Mouse (Mus musculus): ENCODE results near the gene Myl10. TPM values are rescaled to one million over a fixed set of nuclear protein-coding genes. Genes with fewer than 3 reads are reported as not detected.

Gene Myl10
- total and polyA plus RNA-seq, 2 experiments = not detected

- WGBS = 82% methylated on average over 9 of the region's 9 CpGs
- no peak overlapping the region for H3K27ac ChIP-seq (replicated peaks; ENCODE audit: insufficient read depth, low read depth, low read length)
Measured at GRCm38 (mm10) chr5:136697618-136698017, 4.7 kb downstream of the Myl10 start.

GRCm38 (mm10) chr5:136702159-136702725, 9.3 kb downstream of the Myl10 start:
- no peak for DNase-seq (ENCODE audit: extremely low read depth, low read depth, low spot score)
- no peaks in the 10 kb centered on the region for H3K79me2 ChIP-seq (ENCODE audit: control insufficient read depth, insufficient read depth, low read length)
- TF ChIP-seq POLR2A (IDR thresholded peaks at IDR 0.05; ENCODE audit: extremely low read depth, insufficient read depth, low read length) (no peak), CTCF (IDR thresholded peaks at IDR 0.05; ENCODE audit: low read depth, low read length) (no peak)
- H3K36me3 ChIP-seq (ENCODE audit: control insufficient read depth, insufficient read depth, low read length) = no peaks in the 10 kb centered on the region
- no peaks in the 10 kb centered on the region for H3K4me1 ChIP-seq (ENCODE audit: control insufficient read depth, insufficient read depth, low read length)
- H3K4me3 ChIP-seq (ENCODE audit: insufficient read depth, low read depth, low read length) = no peak overlapping the region
- WGBS = 30% methylated on average over 3 of the region's 3 CpGs
- H3K27ac ChIP-seq (replicated peaks; ENCODE audit: insufficient read depth, low read depth, low read length) = no peak overlapping the region
- H3K9ac ChIP-seq (ENCODE audit: low read depth, low read length) = no peak overlapping the region
- H3K27me3 ChIP-seq (ENCODE audit: control insufficient read depth, insufficient read depth, low read length) = no peaks in the 10 kb centered on the region

More at GRCm38 (mm10) chr5:136697618-136698017, 4.7 kb downstream of the Myl10 start:
- DNase-seq (ENCODE audit: extremely low read depth, low read depth, low spot score) = no peak
- Histone ChIP-seq H3K79me2 (ENCODE audit: control insufficient read depth, insufficient read depth, low read length) (no peaks in the 10 kb centered on the region), H3K36me3 (ENCODE audit: control insufficient read depth, insufficient read depth, low read length) (no peaks in the 10 kb centered on the region), H3K4me1 (ENCODE audit: control insufficient read depth, insufficient read depth, low read length) (no peaks in the 10 kb centered on the region), H3K27me3 (ENCODE audit: control insufficient read depth, insufficient read depth, low read length) (no peaks in the 10 kb centered on the region), H3K9ac (ENCODE audit: low read depth, low read length) (no peak overlapping the region), H3K4me3 (ENCODE audit: insufficient read depth, low read depth, low read length) (no peak overlapping the region)
- TF ChIP-seq CTCF (IDR thresholded peaks at IDR 0.05; ENCODE audit: low read depth, low read length) = no peak
- no peak for TF ChIP-seq POLR2A (IDR thresholded peaks at IDR 0.05; ENCODE audit: extremely low read depth, insufficient read depth, low read length)

- TF ChIP-seq CTCF (IDR thresholded peaks at IDR 0.05; ENCODE audit: low read depth, low read length) (peak; percentile 82), POLR2A (IDR thresholded peaks at IDR 0.05; ENCODE audit: extremely low read depth, insufficient read depth, low read length) (no peak)
- WGBS = 32% methylated on average over 3 of the region's 3 CpGs
- Histone ChIP-seq H3K4me3 (ENCODE audit: insufficient read depth, low read depth, low read length) (no peak overlapping the region), H3K79me2 (ENCODE audit: control insufficient read depth, insufficient read depth, low read length) (no peaks in the 10 kb centered on the region), H3K27me3 (ENCODE audit: control insufficient read depth, insufficient read depth, low read length) (no peaks in the 10 kb centered on the region), H3K36me3 (ENCODE audit: control insufficient read depth, insufficient read depth, low read length) (no peaks in the 10 kb centered on the region), H3K27ac (replicated peaks; ENCODE audit: insufficient read depth, low read depth, low read length) (no peak overlapping the region), H3K9ac (ENCODE audit: low read depth, low read length) (no peak overlapping the region), H3K4me1 (ENCODE audit: control insufficient read depth, insufficient read depth, low read length) (no peaks in the 10 kb centered on the region)
- peak; percentile 33 for DNase-seq (ENCODE audit: extremely low read depth, low read depth, low spot score)
Measured at GRCm38 (mm10) chr5:136703751-136704150, 10.8 kb downstream of the Myl10 start.

GRCm38 (mm10) chr5:136704151-136704550, 11.2 kb downstream of the Myl10 start:
- WGBS = 90% methylated on average over 8 of the region's 8 CpGs

GRCm38 (mm10) chr5:136705532-136705931, 12.6 kb downstream of the Myl10 start:
- Histone ChIP-seq H3K27me3 (ENCODE audit: control insufficient read depth, insufficient read depth, low read length) (no peaks in the 10 kb centered on the region), H3K36me3 (ENCODE audit: control insufficient read depth, insufficient read depth, low read length) (no peaks in the 10 kb centered on the region), H3K9ac (ENCODE audit: low read depth, low read length) (no peak overlapping the region), H3K79me2 (ENCODE audit: control insufficient read depth, insufficient read depth, low read length) (no peaks in the 10 kb centered on the region), H3K4me3 (ENCODE audit: insufficient read depth, low read depth, low read length) (no peak overlapping the region), H3K4me1 (ENCODE audit: control insufficient read depth, insufficient read depth, low read length) (no peaks in the 10 kb centered on the region), H3K27ac (replicated peaks; ENCODE audit: insufficient read depth, low read depth, low read length) (no peak overlapping the region)
- TF ChIP-seq POLR2A (IDR thresholded peaks at IDR 0.05; ENCODE audit: extremely low read depth, insufficient read depth, low read length) (no peak), CTCF (IDR thresholded peaks at IDR 0.05; ENCODE audit: low read depth, low read length) (peak; percentile 27; the same call in 1 of the 2 replicates)
- DNase-seq (ENCODE audit: extremely low read depth, low read depth, low spot score) = no peak
- WGBS = 96% methylated on average over 3 of the region's 3 CpGs

More at GRCm38 (mm10) chr5:136704151-136704550, 11.2 kb downstream of the Myl10 start:
- Histone ChIP-seq H3K9ac (ENCODE audit: low read depth, low read length) (no peak overlapping the region), H3K4me1 (ENCODE audit: control insufficient read depth, insufficient read depth, low read length) (no peaks in the 10 kb centered on the region), H3K36me3 (ENCODE audit: control insufficient read depth, insufficient read depth, low read length) (no peaks in the 10 kb centered on the region), H3K27ac (replicated peaks; ENCODE audit: insufficient read depth, low read depth, low read length) (no peak overlapping the region), H3K27me3 (ENCODE audit: control insufficient read depth, insufficient read depth, low read length) (no peaks in the 10 kb centered on the region), H3K4me3 (ENCODE audit: insufficient read depth, low read depth, low read length) (no peak overlapping the region), H3K79me2 (ENCODE audit: control insufficient read depth, insufficient read depth, low read length) (no peaks in the 10 kb centered on the region)
- no peak for TF ChIP-seq POLR2A (IDR thresholded peaks at IDR 0.05; ENCODE audit: extremely low read depth, insufficient read depth, low read length)
- TF ChIP-seq CTCF (IDR thresholded peaks at IDR 0.05; ENCODE audit: low read depth, low read length) = no peak
- no peak for DNase-seq (ENCODE audit: extremely low read depth, low read depth, low spot score)

GRCm38 (mm10) chr5:136706803-136707202, 13.9 kb downstream of the Myl10 start:
- no peak overlapping the region for H3K4me3 ChIP-seq (ENCODE audit: insufficient read depth, low read depth, low read length)
- no peaks in the 10 kb centered on the region for H3K27me3 ChIP-seq (ENCODE audit: control insufficient read depth, insufficient read depth, low read length)
- no peaks in the 10 kb centered on the region for H3K79me2 ChIP-seq (ENCODE audit: control insufficient read depth, insufficient read depth, low read length)
- H3K4me1 ChIP-seq (ENCODE audit: control insufficient read depth, insufficient read depth, low read length) = no peaks in the 10 kb centered on the region
- WGBS = 4% methylated on average over 9 of the region's 9 CpGs
- DNase-seq (ENCODE audit: extremely low read depth, low read depth, low spot score) = peak; percentile 26
- no peak overlapping the region for H3K27ac ChIP-seq (replicated peaks; ENCODE audit: insufficient read depth, low read depth, low read length)
- no peak overlapping the region for H3K9ac ChIP-seq (ENCODE audit: low read depth, low read length)
- H3K36me3 ChIP-seq (ENCODE audit: control insufficient read depth, insufficient read depth, low read length) = no peaks in the 10 kb centered on the region
- peak; percentile 75 for TF ChIP-seq CTCF (IDR thresholded peaks at IDR 0.05; ENCODE audit: low read depth, low read length)
- TF ChIP-seq POLR2A (IDR thresholded peaks at IDR 0.05; ENCODE audit: extremely low read depth, insufficient read depth, low read length) = no peak
